Mouse (Mus musculus): ENCODE measurements around the gene Camk1g.

Camk1g gene

DNA sequence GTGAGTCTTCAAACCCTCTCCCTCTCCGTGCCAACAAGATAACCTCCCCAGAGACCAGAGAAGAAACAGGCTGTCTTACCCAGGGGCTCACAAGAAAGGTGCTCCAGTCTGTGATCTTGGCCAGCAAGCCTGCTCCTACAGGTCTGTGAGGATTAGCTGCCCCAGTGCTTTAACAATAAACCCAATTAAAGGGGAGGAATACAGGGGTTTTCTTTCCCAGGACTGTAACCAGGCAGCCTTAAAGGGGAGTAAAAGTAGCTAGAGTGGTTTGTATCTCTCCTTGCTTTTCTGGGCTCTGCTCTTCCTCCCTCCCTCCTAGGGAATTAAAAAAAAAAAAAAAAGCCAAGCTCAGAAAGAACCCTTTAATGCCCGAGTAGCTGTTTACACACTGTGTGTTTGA lies at the start of gene Camk1g:
TSS of gene Camk1g (minus strand) at position 203 of the 400 bp plus-strand sequence.
- peak; percentile 54; the same call in 1 of the 2 replicates for ATAC-seq (ENCODE audit: insufficient number of reproducible peaks, low FRiP score, low TSS enrichment)

DNA sequence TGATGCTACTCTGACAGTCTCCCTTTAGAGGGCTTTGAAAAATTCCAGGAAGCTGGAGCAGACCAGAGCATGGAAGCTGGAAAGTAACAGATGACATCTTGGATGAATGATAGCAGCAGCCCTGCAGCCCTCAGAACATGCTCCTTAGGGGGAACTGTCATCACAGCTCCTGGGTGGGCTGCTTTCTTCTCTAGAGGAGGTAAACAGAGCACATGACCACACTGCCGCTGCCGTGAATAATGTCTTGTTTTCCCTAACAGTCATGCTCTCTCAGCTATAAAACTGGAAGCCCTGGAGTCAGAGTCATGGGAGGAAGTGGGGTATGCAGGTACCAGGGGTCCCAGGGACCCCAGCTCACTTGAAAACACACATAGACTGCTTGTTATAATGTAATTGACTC lies 49.1 kb upstream of the Camk1g start:
- no peak for ATAC-seq (ENCODE audit: insufficient number of reproducible peaks, low FRiP score, low TSS enrichment)

DNA sequence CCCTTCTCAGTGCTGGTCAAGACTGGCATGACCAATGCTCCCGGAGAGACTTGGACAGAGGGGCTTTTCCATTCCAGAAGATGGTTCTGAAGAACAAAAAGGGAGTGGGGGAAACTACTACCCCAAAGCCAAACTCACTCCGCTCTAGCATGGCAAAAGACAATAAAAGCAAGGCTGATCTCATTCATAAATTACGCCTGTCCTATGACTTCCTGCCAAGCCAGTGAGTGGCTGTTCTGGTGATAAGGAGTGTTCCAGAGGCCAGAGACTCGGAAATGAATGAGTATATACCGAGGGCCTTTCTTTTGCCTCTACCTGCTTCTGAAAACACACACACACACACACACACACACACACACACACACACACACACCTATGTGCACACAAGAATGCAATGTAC lies 48.6 kb upstream of the Camk1g start:
- no peak for ATAC-seq (ENCODE audit: insufficient number of reproducible peaks, low FRiP score, low TSS enrichment)

DNA sequence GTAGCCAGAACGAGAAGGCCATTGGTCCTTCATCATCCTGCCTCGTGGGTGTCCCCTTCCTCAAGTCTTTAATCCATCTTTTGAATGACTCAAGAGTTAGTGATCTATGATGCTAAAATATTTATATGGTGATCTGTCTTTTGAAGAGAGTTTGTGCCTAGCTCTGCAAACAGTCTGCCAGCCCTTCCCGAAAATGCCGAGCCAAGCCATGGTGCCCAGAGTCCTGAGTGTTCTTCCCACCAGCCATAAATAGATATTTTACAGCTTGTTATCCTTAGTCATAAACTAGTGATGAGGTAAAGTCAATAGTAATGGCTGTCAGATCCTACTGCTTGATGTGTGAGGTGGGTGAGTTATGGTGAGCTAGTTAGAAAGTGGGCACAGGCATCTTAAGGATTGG lies 44.0 kb upstream of the Camk1g start:
- no peak for ATAC-seq (ENCODE audit: insufficient number of reproducible peaks, low FRiP score, low TSS enrichment)

DNA sequence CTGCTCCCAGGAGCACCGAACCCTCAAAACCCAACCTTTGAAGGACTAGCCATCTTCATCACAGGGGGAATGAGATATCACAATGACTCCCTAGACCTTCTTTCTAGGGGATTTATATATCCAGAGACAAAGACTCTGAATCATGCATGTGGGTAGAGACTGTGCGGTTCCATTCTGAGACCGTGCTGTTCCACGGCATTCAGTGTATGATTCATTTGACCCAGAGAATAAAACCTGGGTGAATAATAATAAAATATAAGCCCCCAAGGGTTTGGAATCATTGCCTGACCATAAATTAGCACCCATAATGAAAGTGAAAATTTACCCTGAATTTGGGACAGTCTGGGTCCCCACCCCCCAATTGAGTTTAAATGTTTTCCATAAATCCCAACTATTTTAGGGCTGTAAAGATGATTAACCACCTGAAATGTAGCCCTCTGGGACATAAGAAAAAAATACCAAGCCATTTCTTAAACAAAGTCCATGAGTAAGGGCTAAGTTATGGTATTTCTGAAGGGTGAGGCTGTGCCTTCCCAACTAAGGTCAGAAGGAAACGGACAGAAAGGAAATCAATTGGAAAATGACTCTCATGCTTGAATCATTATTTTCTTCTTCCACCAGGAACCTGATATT lies 43.4 kb upstream of the Camk1g start:
- ATAC-seq (ENCODE audit: insufficient number of reproducible peaks, low FRiP score, low TSS enrichment): no peak

DNA sequence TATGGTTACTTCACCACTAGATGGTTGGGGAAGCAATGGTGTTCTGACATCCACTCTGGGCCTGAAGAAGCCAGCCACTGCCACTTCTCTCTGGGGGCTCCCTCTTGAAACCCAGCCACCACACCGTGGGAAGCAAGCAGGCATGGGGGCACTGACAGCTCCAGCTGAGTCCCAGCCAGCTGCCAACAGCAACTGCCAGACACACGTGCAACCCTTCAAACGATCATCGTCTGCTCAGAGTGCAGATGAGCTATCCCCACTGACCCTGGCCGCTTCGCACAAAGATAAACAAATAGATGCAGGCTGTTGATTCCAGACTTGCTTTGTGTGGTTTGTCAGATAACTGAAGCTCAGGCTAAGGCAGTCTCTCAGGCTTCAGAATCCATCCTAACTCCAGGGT lies 37.4 kb upstream of the Camk1g start:
- ATAC-seq (ENCODE audit: insufficient number of reproducible peaks, low FRiP score, low TSS enrichment): no peak

DNA sequence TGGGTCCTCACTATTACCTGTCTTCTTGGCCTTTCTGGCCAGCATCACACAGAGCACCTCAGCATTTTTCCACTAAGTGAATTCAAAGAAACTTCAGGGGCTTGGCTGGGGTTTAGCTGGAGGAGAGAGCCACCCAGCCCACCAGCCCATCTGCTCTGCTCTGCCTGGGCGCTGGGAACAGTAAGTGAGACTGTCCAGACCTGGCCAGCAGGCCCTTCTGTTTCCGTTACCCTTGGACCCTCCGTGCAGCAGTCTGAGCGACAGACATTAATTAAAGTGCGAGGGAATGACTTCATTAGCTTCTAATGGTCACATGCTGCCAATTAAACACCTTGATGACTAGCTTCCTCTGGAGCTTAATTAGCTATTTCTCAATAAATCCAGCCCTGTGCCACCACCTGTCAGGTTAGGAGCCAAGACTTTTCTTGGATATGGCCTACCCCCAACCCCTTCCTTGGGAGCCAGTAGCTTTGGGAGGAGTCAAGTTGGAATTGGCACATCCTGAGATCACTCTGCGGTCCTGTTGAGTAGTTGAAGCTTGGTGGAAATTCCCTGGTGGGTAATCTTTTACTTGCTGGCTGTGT lies 36.1 kb upstream of the Camk1g start:
- no peak for ATAC-seq (ENCODE audit: insufficient number of reproducible peaks, low FRiP score, low TSS enrichment)

DNA sequence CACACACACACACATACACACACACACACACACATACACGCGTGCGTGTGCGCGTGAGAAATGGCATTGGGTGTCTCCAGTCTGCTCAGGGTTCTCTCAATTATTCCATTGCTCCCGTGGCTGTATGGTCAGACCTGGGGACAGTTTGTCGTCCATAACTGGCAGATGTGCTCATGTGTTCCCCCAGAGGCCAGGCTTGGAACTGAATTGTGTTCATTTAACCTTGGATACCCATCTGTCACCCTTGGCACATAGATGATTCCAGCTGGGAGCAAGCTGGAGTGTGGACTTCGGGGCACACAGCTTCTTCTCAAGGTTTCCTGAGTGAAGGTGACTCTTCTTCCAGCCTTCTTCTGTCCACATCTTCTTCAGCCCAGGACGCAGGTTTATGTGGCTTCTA lies 31.6 kb upstream of the Camk1g start:
- no peak for ATAC-seq (ENCODE audit: insufficient number of reproducible peaks, low FRiP score, low TSS enrichment)

DNA sequence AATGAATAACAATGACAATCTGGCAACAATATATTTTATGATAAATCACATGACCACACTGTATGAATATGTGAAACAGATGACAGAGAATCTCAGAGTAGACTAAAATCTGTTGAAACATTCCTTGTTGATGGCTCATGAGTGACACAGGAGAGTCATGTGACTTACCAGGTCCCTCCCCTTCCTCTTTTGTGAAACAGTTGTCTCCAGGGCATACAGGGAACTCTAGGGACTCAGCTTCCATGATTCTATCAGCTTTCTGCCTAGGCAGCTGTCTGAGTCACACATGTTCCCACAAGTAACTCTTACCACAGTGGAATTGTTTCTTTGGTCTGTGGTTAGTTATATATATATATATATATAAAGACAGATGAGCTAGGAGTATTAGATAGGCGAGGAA lies 30.2 kb upstream of the Camk1g start:
- no peak for ATAC-seq (ENCODE audit: insufficient number of reproducible peaks, low FRiP score, low TSS enrichment)

DNA sequence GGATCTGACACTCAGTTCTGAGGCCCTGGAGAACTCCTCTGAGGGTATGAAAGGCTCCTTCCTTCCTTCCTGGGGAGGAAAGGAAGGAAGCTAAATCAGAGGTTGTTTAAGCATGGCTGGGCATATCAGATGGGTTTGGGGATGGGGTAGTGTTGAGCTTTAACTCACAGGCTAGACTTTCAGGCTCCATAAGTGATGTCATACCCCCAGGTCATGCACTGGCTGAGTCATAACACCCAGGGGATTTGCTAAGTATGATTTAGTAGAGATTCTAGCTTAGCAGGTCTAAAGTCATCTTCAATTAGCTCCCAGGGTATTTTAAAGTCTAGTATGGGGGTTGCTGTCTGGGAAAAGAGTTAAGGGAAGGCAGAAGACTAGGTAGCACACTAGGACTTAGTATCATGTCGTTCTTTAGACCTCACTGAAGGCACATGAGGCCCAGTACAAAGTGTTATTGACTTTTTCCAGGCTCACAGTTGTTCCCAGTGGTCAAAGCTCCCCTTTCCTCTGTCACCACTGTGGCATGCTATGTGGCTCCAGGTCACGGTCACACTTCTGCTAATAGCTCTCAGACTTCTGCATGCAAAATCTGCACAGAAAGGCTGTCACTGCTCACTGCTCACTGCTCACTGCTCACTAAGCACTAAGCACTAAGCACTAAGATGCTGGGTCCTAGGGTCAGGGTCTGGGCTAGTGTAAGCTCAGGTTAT lies 28.8 kb upstream of the Camk1g start:
- no peak for ATAC-seq (ENCODE audit: insufficient number of reproducible peaks, low FRiP score, low TSS enrichment)

DNA sequence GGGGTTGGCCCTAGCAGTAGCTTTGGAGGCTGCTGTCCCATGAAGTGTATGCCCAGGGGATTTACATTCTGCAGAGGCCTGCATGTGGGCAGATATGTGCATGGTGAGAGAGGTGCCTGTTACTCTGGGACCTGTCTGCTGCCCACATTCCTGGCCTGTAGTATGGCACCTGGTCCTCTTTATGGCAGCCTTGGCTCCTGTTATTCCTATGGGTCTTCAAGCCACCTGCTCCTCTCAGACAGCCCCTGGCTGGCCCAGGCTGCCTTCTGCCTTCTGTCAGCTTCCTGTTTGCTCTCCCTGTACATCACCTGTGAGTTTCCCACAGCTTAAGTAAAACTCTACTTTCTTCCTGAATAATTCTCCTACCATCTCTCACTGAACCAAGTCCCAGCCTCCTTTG lies 27.0 kb upstream of the Camk1g start:
- peak; percentile 39; the same call in 1 of the 2 replicates for ATAC-seq (ENCODE audit: insufficient number of reproducible peaks, low FRiP score, low TSS enrichment)

DNA sequence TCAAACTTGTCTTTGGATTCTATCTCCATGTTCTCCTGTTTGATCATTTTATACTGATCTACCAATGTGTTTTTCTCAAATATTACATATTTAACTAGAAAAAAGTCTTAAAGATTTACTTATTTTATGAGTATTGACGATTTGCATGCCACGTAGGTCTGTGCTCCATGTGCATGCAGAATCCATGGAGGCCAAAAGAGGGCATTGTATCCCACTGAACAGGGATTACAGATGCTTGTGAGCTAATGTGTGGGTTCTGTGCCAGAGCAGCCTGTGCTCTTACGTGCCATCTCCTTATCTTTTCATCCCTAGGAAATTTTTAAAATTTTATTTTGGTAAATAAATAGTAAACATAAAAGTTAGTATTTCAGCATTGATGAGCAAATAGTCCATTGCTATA lies 22.2 kb upstream of the Camk1g start:
- ATAC-seq (ENCODE audit: insufficient number of reproducible peaks, low FRiP score, low TSS enrichment): no peak

DNA sequence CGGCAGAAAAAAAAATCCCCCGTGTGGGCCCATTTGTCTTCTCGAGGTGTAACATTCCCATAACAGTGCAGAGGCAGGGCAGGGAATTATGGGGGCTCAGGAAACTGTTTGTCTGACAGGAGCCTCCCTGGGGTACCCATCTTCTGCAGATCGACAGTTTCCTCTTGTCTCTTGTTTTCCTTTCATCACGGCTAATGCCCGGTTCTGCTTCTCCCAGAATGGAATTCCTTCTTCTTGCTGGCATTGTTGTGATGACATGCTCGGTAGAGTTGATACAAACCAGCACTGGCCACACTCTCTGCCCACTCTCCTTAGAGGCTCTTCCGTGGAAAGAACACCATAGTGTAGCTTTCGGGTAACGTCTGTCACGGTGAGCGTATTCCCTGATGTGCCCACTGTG lies 19.9 kb upstream of the Camk1g start:
- ATAC-seq (ENCODE audit: insufficient number of reproducible peaks, low FRiP score, low TSS enrichment): no peak

DNA sequence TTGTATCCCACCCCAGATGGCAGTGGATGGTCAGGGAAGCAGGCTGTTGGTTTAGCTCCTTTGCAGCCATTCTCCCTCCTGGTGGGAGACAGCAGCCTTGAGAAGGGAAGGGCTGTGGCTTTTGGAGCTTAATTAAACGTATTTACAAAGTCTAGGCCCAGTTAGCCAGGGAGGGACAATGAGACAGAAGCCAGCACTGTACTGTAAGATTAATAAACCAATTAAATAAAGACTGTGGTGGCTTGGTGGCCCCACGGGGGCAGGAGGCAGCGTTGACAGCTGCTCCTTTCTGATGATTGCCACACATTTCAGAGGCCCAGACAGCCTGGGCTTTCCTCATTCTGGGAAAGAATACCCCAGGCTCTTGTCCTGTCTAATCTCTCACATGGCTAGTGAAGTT lies 19.4 kb upstream of the Camk1g start:
- no peak for ATAC-seq (ENCODE audit: insufficient number of reproducible peaks, low FRiP score, low TSS enrichment)

DNA sequence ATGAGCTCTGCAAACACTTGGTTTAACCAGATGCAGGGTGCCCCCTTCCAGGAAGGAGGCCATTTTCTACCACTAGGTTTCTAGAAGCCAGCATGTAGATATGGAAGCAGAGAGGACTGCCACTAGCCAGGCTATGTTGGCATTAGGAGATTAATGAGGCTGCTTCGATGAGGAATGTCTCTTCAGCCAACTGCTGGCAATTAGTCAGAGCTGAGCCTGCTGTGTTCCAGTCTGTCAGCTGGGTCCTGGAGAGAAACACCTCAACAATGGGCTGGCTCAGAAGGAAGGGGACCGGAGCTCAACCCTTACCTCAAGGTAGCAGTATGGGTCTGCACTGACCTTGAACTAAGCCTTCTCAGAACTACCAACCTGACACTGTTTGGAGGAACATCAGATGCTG lies 17.1 kb upstream of the Camk1g start:
- ATAC-seq (ENCODE audit: insufficient number of reproducible peaks, low FRiP score, low TSS enrichment): no peak

DNA sequence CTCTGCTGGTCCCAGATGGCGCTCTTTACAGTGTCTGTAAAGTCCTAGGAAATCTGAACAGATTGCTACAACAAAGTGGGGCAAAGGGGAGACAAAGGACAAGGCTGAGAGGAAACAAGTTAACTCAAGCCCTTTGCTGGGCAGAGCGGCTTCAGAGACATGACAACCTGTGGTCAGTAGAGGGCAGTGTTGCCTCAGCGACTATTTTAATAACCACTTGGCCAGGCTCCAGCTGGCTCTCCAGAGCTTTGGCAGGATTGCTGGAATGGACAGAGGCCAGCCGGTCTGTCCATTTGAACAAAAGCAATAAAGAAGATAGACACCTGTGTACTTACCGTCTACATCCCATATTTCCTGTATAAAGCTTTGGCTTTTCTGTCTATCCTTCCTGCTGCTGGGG lies 16.0 kb upstream of the Camk1g start:
- ATAC-seq (ENCODE audit: insufficient number of reproducible peaks, low FRiP score, low TSS enrichment): peak; percentile 56

DNA sequence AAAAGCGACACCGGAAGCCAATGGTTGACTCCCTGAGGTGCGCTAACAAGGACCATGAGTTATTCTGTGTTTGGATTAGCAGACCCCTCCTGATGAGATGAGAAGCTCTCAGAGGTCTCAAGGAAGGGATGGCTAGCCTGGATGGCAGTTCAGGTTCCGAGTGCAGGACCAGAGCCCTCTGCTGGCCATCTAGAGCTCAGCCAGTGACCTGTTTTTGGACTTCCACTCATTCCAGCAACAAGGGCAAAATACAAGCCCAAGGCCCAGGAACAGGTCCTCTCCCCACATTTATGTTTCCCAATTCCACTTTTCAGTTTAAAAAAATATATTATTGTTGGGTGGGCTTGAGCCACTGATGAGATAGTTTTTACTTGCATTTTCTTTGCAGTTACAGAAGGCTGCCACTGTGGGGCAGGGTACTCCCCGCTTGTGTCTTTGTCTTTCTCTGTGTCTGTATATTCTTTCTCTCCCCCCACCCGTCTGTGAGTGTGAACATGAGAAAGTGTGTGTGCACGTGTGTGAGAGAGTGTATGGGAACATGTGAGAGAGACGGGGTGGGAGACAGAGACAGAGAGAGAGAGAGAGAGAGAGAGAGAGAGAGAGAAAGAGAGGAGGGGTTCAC lies 12.9 kb upstream of the Camk1g start:
- no peak for ATAC-seq (ENCODE audit: insufficient number of reproducible peaks, low FRiP score, low TSS enrichment)

DNA sequence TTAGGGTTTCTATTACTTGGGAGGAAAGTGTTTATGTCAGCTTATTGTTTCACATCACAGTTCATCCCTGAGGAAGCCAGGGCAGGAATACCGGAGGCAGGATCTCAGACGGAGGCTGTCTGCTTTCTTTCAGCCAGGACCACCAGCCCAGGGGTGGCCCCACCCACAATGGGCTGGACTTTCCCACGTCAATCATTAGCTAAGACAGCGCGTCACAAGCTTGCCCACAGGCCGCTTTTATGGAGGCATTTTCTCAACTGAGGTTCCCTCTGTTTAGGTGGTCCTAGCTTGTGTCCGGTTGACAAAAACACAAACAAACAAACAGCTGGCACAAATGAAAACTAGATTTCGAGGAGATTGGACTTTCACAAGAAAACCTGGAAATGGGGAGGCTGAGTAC lies 12.3 kb upstream of the Camk1g start:
- ATAC-seq (ENCODE audit: insufficient number of reproducible peaks, low FRiP score, low TSS enrichment): no peak

DNA sequence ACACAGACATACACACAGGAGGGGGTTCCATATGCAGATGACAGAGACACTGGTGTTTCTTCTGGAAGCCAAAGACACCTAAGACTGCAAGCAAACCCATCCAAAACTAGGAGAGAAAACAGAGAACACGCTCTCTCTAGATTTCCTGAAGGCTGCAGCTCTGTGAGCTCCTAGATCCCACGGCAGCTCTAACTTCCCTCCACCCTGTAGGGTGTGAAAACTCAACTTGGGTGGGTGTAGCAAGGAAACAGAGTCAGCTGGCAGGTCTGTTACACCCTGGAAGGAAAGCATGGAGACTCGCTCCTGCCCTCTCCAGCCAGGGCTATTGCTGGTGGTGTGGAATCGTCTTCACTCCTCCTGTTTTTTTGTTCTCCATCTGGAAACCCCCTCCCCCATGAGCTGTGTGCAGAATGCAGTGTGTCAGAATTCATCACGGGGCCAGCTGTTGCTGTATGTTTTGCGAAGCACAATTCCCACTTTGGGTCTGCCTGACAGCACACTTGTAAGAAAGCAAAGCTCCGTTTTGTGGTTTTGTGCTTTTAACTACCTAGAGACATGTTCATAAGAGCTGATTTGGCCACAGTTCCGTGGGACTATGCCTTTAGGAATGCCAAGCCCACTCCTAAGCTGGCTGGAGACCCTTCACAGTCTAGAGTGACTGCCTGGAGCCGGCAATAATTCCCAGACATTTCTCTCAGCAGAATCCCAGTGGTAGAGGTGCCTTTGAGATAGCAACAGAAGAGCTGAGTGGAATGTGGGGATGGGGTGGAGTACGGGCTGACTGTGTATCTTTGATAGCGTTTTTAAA lies 11.7 kb upstream of the Camk1g start:
- ATAC-seq (ENCODE audit: insufficient number of reproducible peaks, low FRiP score, low TSS enrichment): no peak

DNA sequence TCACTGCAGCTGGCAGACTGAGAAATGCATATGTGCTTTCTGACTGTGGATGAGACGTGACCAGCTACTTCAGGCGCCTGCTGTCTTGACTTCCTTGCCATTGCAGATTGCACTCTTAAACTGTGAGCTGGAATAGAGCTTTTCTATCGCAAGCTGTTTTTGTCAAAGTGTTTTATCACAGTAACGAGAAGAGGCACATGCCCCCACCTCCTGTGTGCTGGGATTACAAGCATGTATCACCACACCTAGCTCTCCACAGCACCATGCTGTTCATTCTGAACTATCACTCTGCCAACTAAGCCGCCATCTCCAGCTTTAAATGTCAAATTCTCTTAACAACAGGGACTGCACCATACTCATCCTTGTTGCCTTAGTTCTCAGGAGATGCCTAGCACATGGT lies 10.8 kb upstream of the Camk1g start:
- ATAC-seq (ENCODE audit: insufficient number of reproducible peaks, low FRiP score, low TSS enrichment): no peak

DNA sequence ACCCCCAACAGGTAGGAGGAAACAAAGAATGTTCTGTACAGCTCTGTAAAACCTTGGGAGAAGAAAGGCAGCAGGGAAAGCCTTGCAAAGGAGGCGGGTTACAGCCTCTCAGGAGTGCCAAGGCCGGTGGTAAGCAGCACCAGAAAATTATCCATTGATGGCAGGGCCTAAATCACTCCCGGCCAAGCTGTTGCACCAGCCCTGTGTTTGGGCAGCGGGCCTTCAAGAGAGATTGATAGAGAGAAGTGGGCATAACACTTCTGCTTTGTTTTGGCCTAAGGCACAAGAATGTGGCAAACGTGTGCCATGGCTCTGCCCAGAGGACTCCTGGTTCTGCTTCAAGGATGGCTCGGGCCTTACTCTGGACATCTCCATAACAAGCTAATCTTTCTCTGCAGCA lies 9.5 kb upstream of the Camk1g start:
- no peak for ATAC-seq (ENCODE audit: insufficient number of reproducible peaks, low FRiP score, low TSS enrichment)
